Mouse (Mus musculus) ES-Bruce4 (cell line): ENCODE data around the gene Prpsap1. TPM values are rescaled to one million over a fixed set of nuclear protein-coding genes. Genes with fewer than 3 reads are reported as not detected.

ENCODE experiments used
- H3K27ac ChIP-seq: 2 replicates; pipeline ENCODE4 v1.5.1; 2012; ENCODE audit warnings: low read length, inconsistent platforms; ENCODE audit not compliant: insufficient read depth
- H3K27me3 ChIP-seq: 2 replicates; pipeline ENCODE4 v1.6.1; 2012; ENCODE audit warnings: mild to moderate bottlenecking, low read length, inconsistent platforms; ENCODE audit not compliant: control insufficient read depth, poor library complexity, insufficient read depth, severe bottlenecking
- H3K36me3 ChIP-seq: 2 replicates; pipeline ENCODE4 v1.6.1; 2012; ENCODE audit warnings: inconsistent platforms, mild to moderate bottlenecking, low read length, moderate library complexity; ENCODE audit not compliant: control insufficient read depth, poor library complexity, insufficient read depth, severe bottlenecking
- H3K4me1 ChIP-seq: one replicate; pipeline ENCODE4 v1.8.1; 2011; ENCODE audit warnings: low read length; ENCODE audit not compliant: control insufficient read depth, insufficient read depth
- H3K4me3 ChIP-seq: 2 replicates; pipeline ENCODE4 v1.5.1; 2011; ENCODE audit warnings: low read depth, mild to moderate bottlenecking, low read length
- H3K9ac ChIP-seq: 2 replicates; pipeline ENCODE4 v1.6.1; 2012; ENCODE audit warnings: low read depth, mild to moderate bottlenecking, inconsistent platforms; ENCODE audit not compliant: poor library complexity, severe bottlenecking
- H3K9me3 ChIP-seq: replicated peaks from 2 replicates; pipeline ENCODE4 v1.6.1; 2012; ENCODE audit warnings: mild to moderate bottlenecking, low read length, inconsistent platforms; ENCODE audit not compliant: control insufficient read depth, poor library complexity, insufficient read depth, severe bottlenecking
- CTCF ChIP-seq: IDR thresholded peaks from one replicate; pipeline ENCODE4 v1.8.1; 2011; ENCODE audit warnings: low read depth, low read length
- EP300 ChIP-seq: IDR thresholded peaks from 2 replicates; pipeline ENCODE4 v1.6.1; 2011; ENCODE audit warnings: low read depth, low read length; ENCODE audit not compliant: insufficient read depth
- POLR2A ChIP-seq: IDR thresholded peaks from one replicate; pipeline ENCODE4 v1.8.1; 2011; ENCODE audit warnings: low read length; ENCODE audit not compliant: insufficient read depth
- polyA plus RNA-seq: library from polyadenylated mRNA; stranded (reverse); fragments of >200 nt; gene quantifications from 2 replicates; pipeline ENCODE4 v1.2.4, GENCODE M21; 2011; ENCODE audit warnings: low read depth; ENCODE audit not compliant: missing spikeins, insufficient read depth, insufficient read length

Prpsap1 gene
- polyA plus RNA-seq, 1 experiment = 116 TPM

GRCm38 (mm10) chr11:116463833-116464232 lies 30.2 kb downstream of the Prpsap1 start:
- no peaks in the 10 kb centered on the region for H3K9me3 ChIP-seq
- TF ChIP-seq CTCF (peak; percentile 78), POLR2A (no peak)
- H3K27me3 ChIP-seq = no peaks in the 10 kb centered on the region
- no peaks in the 10 kb centered on the region for H3K36me3 ChIP-seq
- no peaks in the 10 kb centered on the region for H3K4me1 ChIP-seq
- no peak overlapping the region for H3K9ac ChIP-seq
- H3K27ac ChIP-seq = no peak overlapping the region
- no peak overlapping the region for H3K4me3 ChIP-seq

- Histone ChIP-seq H3K9ac (no peak overlapping the region), H3K27me3 (no peaks in the 10 kb centered on the region), H3K4me1 (no peaks in the 10 kb centered on the region), H3K36me3 (no peaks in the 10 kb centered on the region), H3K9me3 (no peaks in the 10 kb centered on the region), H3K27ac (no peak overlapping the region), H3K4me3 (no peak overlapping the region)
- TF ChIP-seq POLR2A (no peak), CTCF (no peak), EP300 (no peak)
Observed at GRCm38 (mm10) chr11:116463338-116463737, 30.7 kb downstream of the Prpsap1 start.

GRCm38 (mm10) chr11:116459786-116460185 lies 34.2 kb downstream of the Prpsap1 start:
- TF ChIP-seq EP300 (no peak), POLR2A (no peak), CTCF (no peak)
- Histone ChIP-seq H3K27ac (no peak overlapping the region), H3K36me3 (no peaks in the 10 kb centered on the region), H3K27me3 (no peaks in the 10 kb centered on the region), H3K9me3 (no peaks in the 10 kb centered on the region), H3K9ac (no peak overlapping the region), H3K4me3 (no peak overlapping the region), H3K4me1 (no peaks in the 10 kb centered on the region)

- Histone ChIP-seq H3K4me3 (no peak overlapping the region), H3K36me3 (no peaks in the 10 kb centered on the region), H3K27me3 (no peaks in the 10 kb centered on the region), H3K4me1 (no peaks in the 10 kb centered on the region), H3K9me3 (no peaks in the 10 kb centered on the region), H3K9ac (no peak overlapping the region), H3K27ac (no peak overlapping the region)
- TF ChIP-seq EP300 = no peak
- TF ChIP-seq POLR2A = no peak
- no peak for TF ChIP-seq CTCF
Observed at GRCm38 (mm10) chr11:116456234-116456633, 37.8 kb downstream of the Prpsap1 start.

GRCm38 (mm10) chr11:116453889-116454288 lies 40.1 kb downstream of the Prpsap1 start:
- H3K4me3 ChIP-seq = no peak overlapping the region
- H3K27me3 ChIP-seq = no peaks in the 10 kb centered on the region
- no peak for TF ChIP-seq CTCF
- no peak for TF ChIP-seq POLR2A
- no peak for TF ChIP-seq EP300
- H3K36me3 ChIP-seq = no peaks in the 10 kb centered on the region
- H3K4me1 ChIP-seq = no peaks in the 10 kb centered on the region
- H3K9me3 ChIP-seq = 0 out of 2 replicates have a peak, but pooled peaks cover 2% of the 10 kb centered on the region
- no peak overlapping the region for H3K9ac ChIP-seq
- no peak overlapping the region for H3K27ac ChIP-seq

- H3K36me3 ChIP-seq = no peaks in the 10 kb centered on the region
- TF ChIP-seq EP300 = no peak
- H3K27ac ChIP-seq = no peak overlapping the region
- H3K9ac ChIP-seq = no peak overlapping the region
- H3K9me3 ChIP-seq = 0 out of 2 replicates have a peak, but pooled peaks cover 2% of the 10 kb centered on the region
- no peak overlapping the region for H3K4me3 ChIP-seq
- no peaks in the 10 kb centered on the region for H3K27me3 ChIP-seq
- H3K4me1 ChIP-seq = peaks cover 3% of the 10 kb centered on the region
Observed at GRCm38 (mm10) chr11:116449341-116449740, 44.7 kb downstream of the Prpsap1 start.
